Mouse (Mus musculus) cerebellum, adult 2 months (tissue): ENCODE measurements around the gene Enpep.

Source experiments
- CTCF ChIP-seq: fragments of 200-500 bp; IDR thresholded peaks from 2 replicates; pipeline ENCODE4 v1.5.1; 2011; ENCODE audit warnings: low read depth, mild to moderate bottlenecking, control low read depth, low read length, moderate library complexity, borderline replicate concordance; ENCODE audit not compliant: insufficient read depth
- POLR2A ChIP-seq: fragments of 200-500 bp; IDR thresholded peaks from 2 replicates; pipeline ENCODE4 v1.6.1; 2011; ENCODE audit warnings: low read length, control low read depth, borderline replicate concordance; ENCODE audit not compliant: insufficient read depth

- TF ChIP-seq CTCF (no peak), POLR2A (no peak)
These were observed 108.3 kb downstream of the Enpep start for GRCm38 (mm10) chr3:129223964-129224805.
